Mouse (Mus musculus) layer of hippocampus, postnatal 10 days (tissue): ENCODE measurements around the gene Vapb. TPM values are rescaled to one million over a fixed set of nuclear protein-coding genes. Genes with fewer than 3 reads are reported as not detected.

Experiments
- DNase-seq, 2 experiments: peaks; one replicate each; pipeline ENCODE4 v3.0.0; 2021; ENCODE audit warnings: low spot score in 2 of 2
- microRNA-seq, 2 experiments: library from miRNA; unstranded; fragments of <30 nt; microRNA quantifications; one replicate each; pipeline ENCODE4 v1.2.0; 2021
- total RNA-seq, 2 experiments: library from RNA; stranded (reverse); gene quantifications; 2 replicates each; pipeline ENCODE4 v1.2.3; 2021

Gene Vapb
- total RNA-seq, 2 experiments from 2014 or later, result 96.4 to 101 TPM

DNA sequence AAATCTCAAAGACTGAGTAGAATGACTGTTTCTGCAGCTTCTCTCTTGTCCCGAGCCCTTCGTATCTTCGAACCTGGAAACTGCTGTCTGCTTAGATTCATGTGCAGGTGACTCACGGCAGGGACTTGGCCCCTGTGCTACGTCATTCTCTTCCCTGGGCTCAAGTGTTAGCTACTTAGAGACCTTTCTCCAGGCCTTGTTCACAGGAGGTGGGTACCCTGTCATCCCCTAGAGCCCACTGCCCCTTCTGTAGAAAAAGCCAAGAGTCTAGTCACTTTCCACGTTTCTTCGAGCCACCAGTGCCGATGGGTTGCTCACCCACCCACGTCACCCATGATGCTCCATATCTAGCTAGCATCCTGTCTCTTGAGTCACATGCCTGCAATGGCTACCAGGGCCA lies 89.9 kb downstream of the Vapb start:
- DNase-seq, result no peak

DNA sequence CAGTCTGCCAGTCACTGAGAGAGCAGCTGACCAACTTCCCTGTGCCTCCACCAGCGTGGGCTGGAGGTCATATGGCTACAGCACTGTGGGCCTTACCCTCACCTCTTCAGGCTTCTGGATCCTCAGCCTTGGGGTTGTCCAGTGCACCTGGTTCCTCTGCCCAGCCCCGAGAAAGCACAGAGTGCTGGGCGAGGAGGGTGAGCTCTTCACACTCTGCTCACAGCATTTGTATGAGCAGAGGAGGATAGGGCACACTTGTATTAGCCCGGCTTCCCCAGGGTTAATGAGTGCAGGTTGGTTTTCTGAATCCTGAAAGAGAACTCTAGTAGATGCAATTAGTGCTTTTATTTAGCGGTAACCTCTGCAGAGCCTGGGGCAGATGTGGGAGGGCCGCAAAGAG lies 90.8 kb downstream of the Vapb start:
- no peak for DNase-seq

DNA sequence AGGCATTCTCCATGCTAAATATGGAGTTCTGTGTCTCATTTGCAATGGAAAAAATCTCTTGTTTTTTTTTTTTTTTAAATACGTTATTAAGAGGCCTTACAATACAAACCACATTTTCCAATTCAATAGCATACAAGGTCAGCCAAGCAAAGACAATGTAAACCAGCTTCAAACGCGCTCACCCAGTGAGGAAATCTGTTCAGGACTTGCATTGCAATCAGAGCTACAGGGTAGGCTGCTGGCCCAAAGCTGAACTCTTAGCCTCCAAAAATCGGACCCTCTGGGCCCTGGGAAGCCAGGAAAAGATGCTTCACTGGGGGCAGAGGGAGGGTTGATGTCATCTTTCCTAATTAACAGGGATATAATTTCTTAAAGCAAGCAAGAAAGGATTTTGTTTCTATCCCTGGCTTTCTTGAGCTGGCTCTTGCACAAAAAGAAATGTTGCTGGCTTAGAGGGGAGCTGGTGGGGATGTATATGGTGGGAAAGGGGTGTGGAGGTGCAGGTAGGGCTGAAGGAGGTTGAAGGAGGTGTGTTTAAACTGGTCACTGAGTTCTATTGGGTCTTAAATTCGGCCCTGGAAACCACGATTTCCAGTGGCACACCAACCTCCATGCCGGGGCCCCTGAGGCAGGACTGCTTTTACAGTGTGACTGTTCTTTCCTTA lies 95.6 kb downstream of the Vapb start:
- no peak for DNase-seq

Small RNAs within 50 kb of the gene (microRNA-seq; reads per million reads assigned to microRNA genes)
- 0 reads per million in 2 experiments for gene Mir6340

Other genes with a start within 250 kb of the Vapb start
- not detected for gene 1700021F07Rik, start 214.9 kb upstream of the Vapb start, total RNA-seq
- gene Ankrd60, start 159.1 kb upstream of the Vapb start, total RNA-seq, result not detected
- gene Rab22a, start 77.8 kb upstream of the Vapb start, total RNA-seq, result 10 to 100 TPM; 22.3 to 24.4 TPM
- not detected for gene 1700010B08Rik, start 18.1 kb upstream of the Vapb start, total RNA-seq